Mouse (Mus musculus) spleen, postnatal 4 days (tissue): ENCODE data around the gene Mpp5.

Experiments
- DNase-seq, 2 experiments: peaks; one replicate each; pipeline ENCODE4 v3.0.0; 2022; ENCODE audit warnings: low spot score in 2 of 2

Gene Mpp5

DNA sequence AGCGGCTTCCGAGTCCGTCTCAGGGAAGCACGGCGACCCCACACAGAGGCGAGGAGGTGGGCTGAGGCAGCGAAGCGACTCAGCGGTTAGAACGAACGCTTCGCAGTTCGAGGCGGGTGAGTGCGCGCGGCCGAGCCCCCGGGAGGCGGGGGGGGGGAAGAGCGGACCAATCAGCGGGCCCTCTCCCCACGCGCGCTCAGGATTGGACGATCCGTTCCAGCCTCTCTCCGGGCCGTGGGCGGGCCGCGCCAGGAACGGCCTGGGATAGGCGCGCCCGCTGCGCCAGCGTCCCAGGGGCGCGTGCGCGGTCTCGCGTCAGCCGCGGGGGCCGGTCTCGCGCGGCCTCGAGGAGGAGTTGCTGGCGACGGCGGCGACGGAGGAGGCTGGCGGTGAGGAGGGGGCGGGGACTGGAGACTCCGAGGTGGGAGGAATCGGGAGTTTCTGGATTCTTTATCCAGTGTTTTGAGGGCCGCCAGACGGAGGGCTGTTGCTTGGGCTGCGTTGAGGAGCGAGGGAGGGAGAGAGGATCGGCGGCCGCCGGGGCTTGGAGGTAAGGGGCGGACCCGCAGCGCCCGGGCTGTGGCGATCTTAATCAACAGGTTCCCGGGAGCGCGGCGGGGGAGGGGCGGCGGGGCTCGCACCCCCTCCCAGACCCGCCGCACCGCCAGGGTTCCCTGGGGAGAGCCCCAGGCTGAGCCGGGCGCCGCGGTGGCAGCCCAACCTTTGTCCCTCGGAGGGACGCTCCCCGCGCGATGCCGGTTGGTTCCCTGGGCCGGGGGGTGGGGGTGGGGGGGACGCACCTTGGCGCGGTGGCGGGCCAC is at the start of gene Mpp5:
Gene Mpp5 (plus strand): TSS at position 351 of the 821 bp plus-strand sequence.
- DNase-seq: peak; percentile 94 to 97

DNA sequence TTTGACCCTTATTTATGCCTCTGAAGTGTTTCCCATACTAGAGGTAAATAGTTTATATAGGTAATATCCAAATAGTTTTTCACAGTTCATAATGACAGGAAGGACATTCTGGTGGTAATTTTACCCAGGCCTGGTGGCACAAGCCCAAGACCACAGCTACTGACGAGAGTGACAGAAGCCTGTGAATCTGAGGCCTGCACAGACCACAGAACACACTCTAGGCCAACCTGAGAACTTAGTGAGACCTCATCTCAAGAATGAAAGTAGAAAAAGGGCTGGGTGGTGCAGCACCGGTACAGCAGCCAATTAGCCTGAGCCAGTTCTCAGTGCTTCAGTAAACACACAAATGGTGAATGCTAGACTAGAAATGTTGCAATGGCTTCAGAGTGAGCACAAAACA is 30.9 kb upstream of the Mpp5 start:
- DNase-seq: no peak

DNA sequence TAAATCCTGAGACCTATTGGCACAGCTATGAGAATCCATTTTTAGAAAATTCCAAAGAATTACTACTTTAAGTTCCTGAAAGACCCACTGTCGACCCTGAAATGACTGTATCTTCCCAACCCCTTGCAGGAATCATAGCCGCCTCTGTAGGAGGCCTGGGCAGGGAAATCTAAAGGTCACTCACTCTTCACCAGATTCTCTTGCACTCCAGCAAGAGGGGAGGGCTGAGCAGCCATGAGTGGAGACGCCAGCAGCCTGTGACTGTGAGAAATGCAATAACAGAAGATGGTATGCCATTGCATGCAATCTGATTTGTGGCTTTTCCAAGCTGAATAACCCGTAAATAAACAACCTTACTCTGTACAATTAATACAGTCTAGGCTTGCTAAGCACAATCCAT is 21.0 kb upstream of the Mpp5 start:
- DNase-seq: no peak

DNA sequence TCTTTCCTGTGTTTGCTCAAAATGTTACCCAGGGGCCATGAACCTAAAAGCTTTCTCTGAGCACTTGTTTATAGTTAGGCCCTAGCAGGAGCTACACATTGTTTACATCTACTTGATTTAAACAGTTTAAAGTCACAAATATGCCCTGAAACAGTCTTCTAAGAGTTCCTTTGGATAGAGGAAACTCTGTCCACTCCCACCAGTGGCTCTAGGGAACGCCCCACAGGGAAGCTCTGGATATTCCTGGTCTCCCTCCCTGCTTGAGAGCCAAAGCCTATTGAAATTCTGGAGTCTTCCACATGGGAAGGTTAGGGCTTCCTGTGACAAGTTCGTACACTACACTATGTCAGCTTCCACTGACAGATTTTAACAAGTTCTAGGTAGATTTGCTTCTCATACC is 9.1 kb upstream of the Mpp5 start:
- no peak for DNase-seq

DNA sequence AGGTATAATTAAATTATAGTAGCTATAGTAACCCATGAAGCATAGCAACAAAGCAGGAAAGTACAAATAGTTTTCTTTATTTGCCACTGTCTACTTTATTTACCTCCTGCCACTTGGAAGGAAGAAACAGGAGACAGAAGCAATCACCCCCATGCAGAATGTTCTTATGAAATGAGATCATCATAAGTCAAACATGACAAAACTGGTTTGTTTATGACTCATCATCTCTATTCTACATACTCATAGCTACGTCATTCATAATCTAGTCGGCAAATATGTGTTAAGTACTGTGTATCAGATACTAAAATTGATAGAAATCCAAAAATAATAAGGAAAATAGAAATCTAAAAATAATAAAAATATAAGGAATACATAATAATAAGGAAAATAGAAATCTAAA is 8.4 kb upstream of the Mpp5 start:
- no peak for DNase-seq

DNA sequence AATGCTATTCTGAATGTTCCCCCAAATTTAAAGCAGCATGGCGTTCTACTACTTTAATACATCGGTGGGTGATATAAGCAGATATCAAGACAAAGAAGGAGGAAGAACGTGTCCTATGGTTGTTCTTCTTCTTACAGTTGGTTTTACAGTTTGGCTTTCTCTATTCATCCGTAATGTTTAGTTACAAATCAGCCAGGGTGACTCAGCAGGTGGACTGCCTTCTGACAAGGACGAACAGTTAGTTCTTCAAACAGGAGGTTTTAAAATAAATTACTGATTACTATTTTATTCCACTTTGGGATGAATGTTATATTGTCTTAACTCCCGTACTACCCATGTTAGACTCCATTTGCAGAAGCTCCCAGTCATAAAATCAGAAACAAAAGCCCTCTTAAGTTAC is 2.5 kb upstream of the Mpp5 start:
- DNase-seq: no peak

DNA sequence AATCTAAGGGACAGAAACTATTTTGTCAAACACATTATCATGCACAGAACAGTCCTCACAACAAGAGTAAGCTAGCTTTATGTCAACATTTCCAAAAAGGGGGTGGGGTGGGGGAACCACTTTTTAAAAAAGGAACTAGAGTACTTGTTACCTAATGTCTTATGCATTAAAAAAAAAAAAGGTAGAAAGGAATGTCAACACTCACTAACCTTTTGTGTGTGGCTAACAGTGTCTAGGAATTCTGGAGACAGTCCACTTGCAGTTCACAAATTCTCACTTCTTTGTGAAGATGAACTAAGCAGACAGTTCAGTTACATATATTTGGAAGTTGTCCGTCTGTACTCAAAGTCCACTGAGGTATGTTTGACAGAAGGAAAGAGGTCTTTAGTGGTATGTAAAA is 1.3 kb upstream of the Mpp5 start:
- no peak for DNase-seq

DNA sequence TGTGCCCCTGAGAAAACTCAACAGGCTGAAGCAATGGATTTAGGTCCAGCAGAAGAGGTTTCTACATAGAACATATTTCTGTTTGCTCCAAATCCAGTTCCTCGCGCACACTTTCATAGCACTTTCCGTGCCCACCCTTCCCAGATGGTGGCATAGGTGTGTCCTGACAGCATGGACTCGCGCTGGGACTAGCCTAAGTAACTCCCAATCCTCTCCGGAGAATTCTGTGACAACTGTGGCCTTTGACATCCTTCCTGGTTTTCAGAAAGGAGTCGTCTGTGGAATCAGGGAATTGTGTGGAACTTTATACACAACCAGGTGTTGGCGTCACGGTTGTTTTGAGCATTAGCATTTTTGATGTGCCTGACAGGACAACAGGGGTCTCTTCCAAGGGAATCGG is 594 bp upstream of the Mpp5 start:
- DNase-seq: peak; percentile 24 to 69

DNA sequence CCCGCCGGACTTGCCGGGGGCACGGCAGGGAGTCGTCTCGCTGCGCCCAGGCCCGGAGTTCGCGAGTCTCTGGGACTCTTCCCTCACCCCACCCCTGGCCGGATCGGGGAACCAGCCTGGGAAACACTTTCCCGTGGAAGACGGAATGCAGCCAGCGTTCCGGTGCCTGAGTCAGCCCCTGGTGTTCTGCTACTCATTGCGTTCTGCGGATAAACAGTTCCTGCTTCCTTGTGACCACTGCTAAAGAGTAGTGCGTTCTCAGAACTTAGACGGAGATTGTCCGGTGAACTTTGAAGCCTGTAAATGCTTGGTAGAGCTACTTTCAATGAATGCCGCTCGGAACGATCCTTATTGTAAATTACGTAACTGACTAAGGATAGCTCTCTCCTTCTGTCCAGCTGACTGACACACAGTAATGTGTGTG is 683 bp downstream of the Mpp5 start:
- DNase-seq: peak; percentile 50 to 76

DNA sequence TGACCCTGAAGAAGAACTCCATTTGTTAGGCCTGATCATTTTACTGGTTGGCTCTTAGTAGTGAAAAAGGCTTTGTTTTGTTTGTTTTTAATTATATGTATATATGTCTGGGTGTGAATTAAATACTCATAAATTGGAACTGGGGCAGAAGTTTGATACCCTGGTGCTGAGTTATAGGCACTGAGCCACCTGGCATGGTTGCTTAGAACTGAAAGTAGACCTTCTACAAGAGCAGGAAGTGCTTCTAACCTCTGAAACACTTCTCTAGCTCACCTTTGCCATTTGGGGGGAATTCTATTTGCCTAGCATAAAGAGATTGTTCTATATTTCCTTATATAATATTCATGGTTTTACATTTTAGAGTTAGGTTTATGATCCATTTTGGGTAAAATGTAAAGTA is 13.3 kb downstream of the Mpp5 start:
- DNase-seq: no peak

DNA sequence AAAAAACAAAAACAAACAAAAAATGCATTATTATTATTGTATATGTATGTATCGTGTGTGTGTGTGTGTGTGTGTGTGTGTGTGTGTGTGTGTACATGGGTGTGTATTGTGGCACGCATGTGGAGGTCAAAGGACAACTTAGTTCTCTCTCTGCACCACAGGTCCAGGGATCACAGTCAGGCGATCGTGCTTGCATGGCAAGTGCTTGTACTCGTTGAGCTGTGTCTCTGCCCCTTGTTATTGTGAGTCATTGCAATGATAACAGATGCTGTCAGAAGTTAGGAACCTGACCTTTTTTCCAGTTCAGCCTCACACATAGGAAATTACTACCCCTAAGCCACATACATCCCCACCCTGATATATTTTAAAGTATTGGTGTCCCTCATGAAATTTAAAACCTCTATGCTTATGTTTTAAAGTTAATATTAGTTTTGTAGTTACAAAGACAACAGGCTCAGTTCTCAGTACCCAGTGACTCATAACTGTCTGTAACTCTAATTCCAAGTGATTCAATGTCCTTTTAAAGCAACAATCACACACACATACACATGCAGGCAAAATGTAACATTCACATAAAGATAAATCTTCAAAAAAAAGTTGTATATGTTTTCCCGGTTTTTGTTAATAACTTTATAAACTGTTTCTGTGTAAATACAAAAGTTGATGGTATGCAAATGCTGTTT is 20.5 kb downstream of the Mpp5 start:
- no peak for DNase-seq

DNA sequence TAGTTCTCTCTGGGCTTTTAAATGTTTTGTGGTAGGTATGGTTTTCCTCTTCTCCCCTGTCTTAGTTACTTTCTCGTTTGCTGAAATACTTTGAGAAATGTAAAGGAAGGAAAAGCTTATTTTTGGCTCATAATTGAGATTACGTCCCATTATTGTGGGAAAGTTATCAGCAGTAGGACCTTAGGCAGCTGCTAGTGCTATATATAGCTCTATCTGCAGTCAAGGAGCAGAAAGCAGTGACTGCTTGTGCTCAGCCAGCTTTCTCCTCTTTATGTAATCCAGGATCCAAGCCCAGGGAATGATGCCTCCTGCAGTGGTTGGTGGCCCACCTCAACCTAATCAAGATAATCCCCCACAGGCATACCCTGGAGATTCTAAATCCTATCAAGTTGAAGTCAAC is 24.5 kb downstream of the Mpp5 start:
- DNase-seq: no peak

DNA sequence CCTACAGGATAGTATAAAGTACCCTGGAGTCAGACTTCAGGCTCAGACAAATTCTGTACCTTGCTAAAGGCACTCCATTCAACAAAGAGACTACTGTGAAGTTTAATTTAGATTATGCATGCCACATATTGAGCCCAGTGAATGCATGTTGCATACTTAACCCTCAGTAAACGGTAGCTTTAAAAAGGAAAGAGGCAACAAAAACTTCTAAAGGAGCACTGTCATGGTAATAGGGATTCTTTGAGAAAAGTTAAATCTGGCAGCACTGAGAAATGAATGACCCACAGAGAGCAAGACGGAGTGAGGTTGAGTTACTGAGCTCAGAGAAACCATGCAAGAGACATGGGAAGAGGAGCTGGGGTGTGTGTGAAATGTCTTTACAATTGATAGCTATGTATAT is 29.2 kb downstream of the Mpp5 start:
- DNase-seq: no peak

DNA sequence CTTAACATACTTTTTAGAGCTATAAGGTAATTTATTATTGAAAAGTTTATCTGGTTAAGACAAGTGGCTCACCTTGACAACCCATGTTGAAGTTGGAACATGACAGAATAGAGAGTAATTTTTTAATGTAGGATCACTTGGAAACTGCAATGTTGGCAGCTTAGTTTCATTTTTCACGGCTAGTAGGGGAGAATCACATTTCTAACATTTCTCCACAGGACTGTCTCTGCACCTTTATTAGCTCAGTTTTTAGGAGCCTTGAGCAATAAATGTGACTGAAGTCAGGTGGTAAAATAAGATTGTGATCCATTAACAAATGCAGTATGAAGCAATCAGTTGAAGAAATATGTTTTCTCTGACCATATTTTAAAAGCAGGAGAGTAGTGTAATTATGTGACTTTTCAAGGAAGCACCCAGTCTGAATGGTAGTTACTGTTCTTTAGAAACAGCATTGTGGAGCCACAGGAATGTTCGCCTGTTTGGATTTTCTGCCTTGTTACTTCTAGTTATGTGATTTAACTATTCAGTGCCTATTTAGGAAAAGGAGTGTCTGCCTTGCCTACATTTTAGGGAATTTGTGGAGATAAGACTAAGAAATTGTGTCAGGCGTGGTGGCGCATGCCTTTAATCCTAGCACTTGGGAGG is 29.8 kb downstream of the Mpp5 start:
- no peak for DNase-seq

DNA sequence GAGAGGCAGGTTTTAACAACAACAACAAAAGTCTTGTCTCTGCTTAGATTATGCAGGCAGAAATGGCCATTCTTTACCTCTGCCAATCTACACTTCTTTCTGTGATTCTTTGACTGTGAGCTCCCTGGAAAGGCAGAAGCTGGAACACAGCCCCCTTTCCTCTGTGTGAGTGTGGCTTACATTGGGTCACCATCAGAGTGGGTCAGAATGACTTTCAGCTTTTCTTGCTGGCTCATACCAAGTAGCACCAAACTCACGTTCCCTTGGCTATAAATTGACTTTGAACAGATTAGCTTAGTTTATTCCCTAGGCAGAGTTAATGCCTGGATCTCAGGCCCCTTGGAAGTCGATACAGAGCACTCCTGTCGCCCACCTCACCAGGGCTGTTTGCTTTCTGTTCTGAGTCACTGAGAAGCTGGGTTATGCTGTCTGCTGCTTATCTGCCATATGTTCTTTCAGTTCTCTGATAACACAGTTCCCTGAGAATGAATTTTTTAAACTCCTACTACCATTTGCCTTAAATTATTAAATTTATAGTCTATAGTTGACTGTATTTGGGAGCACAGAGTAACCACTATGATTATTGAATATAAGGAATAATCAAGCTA is 39.7 kb downstream of the Mpp5 start:
- no peak for DNase-seq

DNA sequence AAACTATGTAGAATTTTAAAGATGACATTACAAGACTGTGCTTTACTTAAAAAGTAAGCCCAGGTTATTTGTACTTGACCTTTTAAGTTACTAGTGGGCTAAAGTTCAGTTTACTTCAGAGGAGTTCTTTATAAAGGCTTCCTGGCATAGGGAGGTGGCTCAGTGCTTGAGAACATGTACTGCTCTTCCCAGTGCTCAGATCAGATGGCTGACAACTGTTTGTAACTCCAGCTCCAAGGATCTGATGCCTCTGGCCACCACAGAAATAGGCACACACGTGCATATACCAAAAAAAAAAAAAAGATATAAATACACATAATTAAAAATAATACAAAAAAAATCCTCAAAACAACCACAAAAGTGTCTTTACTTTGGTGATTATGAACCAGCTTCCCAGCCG is 42.1 kb downstream of the Mpp5 start:
- no peak for DNase-seq

DNA sequence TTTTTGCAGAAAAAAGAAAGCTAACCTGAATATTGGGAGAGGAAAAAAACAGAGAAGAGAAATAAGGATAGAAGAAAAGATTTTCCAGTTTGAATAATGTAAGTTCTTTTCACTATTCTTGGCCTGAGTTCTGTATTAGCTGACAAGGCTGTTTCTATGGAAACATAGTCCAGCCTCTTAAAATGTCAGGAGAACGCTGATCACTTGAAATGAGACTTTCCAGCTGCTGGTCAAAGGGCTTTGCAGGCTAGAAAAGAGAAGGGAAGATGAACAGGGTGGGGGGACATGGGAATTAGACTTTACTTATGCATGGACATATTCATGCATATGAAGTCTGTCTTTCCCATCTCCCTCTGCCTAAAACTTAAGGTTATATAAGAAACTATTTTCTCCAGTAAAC is 45.5 kb downstream of the Mpp5 start:
- no peak for DNase-seq

DNA sequence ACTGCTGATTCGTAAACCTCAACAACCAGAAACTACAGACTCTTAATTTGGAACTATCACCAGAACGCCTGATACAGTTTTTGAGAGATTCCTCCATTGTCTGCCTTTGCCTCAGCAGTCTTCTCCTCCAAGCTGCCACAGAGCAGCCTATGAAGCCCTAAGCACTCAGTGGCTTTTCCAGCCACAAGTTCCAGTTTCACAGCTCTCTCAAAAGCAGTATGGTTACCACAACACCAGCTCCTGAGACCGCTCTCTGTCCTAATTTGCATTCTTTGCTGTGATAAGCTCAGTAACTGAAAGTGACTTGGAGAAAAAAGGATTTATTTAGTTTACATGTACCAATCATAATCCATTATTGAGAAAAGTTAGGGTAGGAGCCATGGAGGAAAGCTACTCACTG is 51.3 kb downstream of the Mpp5 start:
- DNase-seq: no peak

DNA sequence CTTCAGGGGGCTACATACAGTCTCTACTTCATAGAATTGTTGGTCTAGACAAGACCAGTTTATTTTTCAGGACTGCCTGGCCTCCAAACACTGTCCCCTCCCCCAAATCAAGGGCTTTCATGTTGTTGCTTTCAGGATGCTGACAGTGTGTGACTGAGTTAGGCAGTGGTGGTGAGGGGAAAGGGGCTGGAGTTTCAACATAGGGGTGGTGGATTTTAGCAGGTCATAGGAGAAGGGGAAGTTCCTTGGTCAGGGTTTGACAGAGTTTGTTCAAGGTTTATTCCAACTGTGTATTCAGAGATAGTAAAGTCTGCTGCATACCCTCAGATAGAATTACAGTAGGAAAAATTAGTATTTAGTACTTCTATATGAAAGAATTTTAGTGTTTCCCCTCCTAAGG is 53.1 kb downstream of the Mpp5 start:
- no peak for DNase-seq

DNA sequence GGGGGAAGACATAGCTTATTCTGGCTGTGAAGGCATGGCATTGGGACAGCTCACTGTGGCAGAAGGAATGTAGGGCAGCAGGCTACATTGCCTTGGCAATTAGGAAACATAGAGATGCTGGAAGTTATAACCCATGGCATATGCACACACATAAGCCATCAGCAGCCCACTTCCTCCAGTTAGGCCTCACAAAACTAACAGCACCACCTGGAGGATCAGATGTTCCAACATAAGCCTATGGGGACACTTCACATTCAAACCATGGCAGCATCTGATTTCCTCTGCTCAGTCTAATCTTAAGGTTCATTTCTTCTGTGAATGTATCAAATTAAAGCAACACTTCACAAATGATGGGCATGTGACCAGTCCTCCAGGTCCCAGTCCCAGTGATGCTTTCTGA is 65.7 kb downstream of the Mpp5 start:
- DNase-seq: no peak

DNA sequence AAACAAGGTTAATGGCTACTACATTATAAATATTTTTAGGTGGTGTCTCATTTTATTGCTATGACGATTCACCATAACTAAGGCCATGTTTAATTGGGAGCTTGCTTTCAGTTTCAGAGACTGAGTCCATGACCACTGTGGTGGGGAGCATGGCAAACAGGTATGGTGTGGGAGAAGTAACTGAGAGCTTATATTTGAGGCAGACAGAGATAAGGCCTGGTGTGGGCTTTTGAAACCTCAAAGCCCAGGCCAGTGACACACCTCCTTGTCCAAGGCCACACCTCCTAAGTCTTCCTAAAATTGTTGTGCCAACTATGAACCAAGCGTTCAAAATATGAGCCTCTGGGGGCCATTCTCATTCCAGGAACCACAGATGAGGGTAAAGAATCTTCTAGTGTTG is 85.8 kb downstream of the Mpp5 start:
- no peak for DNase-seq

DNA sequence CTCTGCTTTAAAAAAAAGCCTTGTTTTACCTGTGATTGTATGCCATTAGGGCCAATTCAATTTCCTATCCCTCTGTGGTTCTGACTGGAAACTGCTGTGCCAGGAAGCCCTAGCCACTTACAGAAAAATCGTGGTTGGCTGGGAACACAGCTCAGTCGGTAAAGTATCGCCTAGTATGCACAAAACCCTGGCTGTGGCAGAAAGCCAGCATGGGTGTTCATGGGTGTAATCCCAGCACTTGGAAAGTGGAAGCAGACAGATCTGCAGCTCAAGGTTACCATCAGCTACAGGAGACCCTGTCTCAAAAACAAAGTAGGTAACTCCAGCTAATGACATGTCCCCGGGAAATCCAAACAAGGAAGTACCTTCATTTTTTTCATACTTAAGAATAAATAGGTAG is 91.2 kb downstream of the Mpp5 start:
- no peak for DNase-seq

DNA sequence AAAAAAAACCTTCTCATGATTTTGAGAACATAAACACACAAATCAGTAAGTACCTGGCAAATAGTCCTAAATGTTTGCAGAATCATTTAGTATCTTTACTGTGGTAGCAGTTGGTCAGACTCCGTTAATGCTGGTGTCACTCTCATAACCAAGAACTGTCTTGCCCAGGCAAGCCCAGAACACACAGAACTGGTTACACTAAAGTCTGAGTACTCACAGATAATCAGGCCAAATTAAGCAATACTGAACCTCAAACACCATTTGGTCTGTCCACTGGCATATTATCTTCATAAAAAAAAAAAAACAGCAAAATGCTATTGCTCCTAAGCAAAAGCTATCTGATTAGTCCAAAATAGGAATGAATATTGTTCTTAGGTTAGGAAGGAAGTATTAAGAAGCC is 93.7 kb downstream of the Mpp5 start:
- DNase-seq: no peak
